20 mouse cellular contexts compared by ENCODE assay signal in genomic region chr16:35287244-35287643, GRCm38 (mm10).
A peak's percentile ranks its signal among the peaks of the same experiment; 100 is the strongest.
DNase-seq lines count a peak whose midpoint lies in the region; ATAC-seq and TF ChIP-seq lines count a peak whose summit lies in the region.
"Had no signal": no experiment of that assay in that cellular context is flagged by ENCODE, and none has a peak within 500 bp of the region (broad histone marks: within the 10 kb centered on the region; RNA-seq: fewer than 3 reads in every experiment).

No protein-coding gene starts in this region.

- no peak overlapping the region for H3K27ac ChIP-seq in midbrain, embryonic 11.5 days (ENCODE audit: low read depth, low read length)
- H3K27ac ChIP-seq in midbrain, postnatal 0 days (ENCODE audit: low read depth, low read length) = no peak overlapping the region

- no peak overlapping the region for H3K9ac ChIP-seq in midbrain, embryonic 11.5 days (ENCODE audit: low read length)
- H3K9ac ChIP-seq in midbrain, postnatal 0 days (replicated peaks; ENCODE audit: low read length, poor library complexity, severe bottlenecking) = no peak overlapping the region

- H3K4me3 ChIP-seq in midbrain, embryonic 11.5 days (ENCODE audit: low read depth, low read length) = no peak overlapping the region
- H3K4me3 ChIP-seq in midbrain, postnatal 0 days (ENCODE audit: low read depth, low read length) = no peak overlapping the region

- no peaks in the 10 kb centered on the region for H3K4me1 ChIP-seq in midbrain, embryonic 11.5 days (ENCODE audit: control insufficient read depth, insufficient read depth, low read length)
- H3K4me1 ChIP-seq in midbrain, postnatal 0 days (ENCODE audit: insufficient read depth, low read length) = no peaks in the 10 kb centered on the region

- H3K9me3 ChIP-seq in midbrain, embryonic 11.5 days (ENCODE audit: control insufficient read depth, low read length) = no peaks in the 10 kb centered on the region
- H3K9me3 ChIP-seq in midbrain, postnatal 0 days (ENCODE audit: low read length) = no peaks in the 10 kb centered on the region
- H3K9me3 ChIP-seq: G1E had no signal

- no peaks in the 10 kb centered on the region for H3K36me3 ChIP-seq in midbrain, embryonic 11.5 days (ENCODE audit: control insufficient read depth, insufficient read depth, low read length)
- H3K36me3 ChIP-seq in midbrain, postnatal 0 days (ENCODE audit: insufficient read depth, low read length) = peaks cover 44% of the 10 kb centered on the region
- H3K36me3 ChIP-seq: G1E had no signal

- TF ChIP-seq CTCF in midbrain, postnatal 0 days (IDR thresholded peaks at IDR 0.05) = no peak

- no peaks in the 10 kb centered on the region for H3K27me3 ChIP-seq in midbrain, embryonic 11.5 days (ENCODE audit: control insufficient read depth, insufficient read depth, low read length)
- H3K27me3 ChIP-seq in midbrain, postnatal 0 days (ENCODE audit: insufficient read depth, low read length) = no peaks in the 10 kb centered on the region

- DNase-seq in cerebellum, postnatal 10 days = peak; percentile 54 to 63
- DNase-seq in cerebellum, adult 11 months = no peak
- peak; percentile 45 to 53 for DNase-seq in cerebellum, postnatal 14 days
- no peak for DNase-seq in cerebellum, adult 11-12 months
- DNase-seq in midbrain, embryonic 11.5 days (ENCODE audit: low spot score, missing footprints) = peak; percentile 39
- no peak for DNase-seq in midbrain, postnatal 0 days (ENCODE audit: low spot score)
- DNase-seq: adrenal gland, adult 2 months; adrenal gland, adult 8-10 months; adrenal gland, postnatal 10 days; adrenal gland, postnatal 14 days; adrenal gland, postnatal 25 days; adrenal gland, postnatal 36 days; B cell, adult 2 months; cerebellum, adult 18-20 months; cerebellum, adult 2 months; cerebellum, adult 8-10 months had no signal

- no peak for ATAC-seq in midbrain, embryonic 11.5 days (ENCODE audit: low FRiP score)
- ATAC-seq in midbrain, postnatal 0 days (ENCODE audit: low FRiP score) = no peak
- ATAC-seq: activated CD4-positive, CD25-positive, alpha-beta regulatory T cell, adult 4 months; CD4-positive, CD25-positive, alpha-beta regulatory T cell, adult 4 months; Patski had no signal

- 90% methylated on average over 5 of the region's 5 CpGs for WGBS in midbrain, embryonic 11.5 days
- 95% methylated on average over 5 of the region's 5 CpGs for WGBS in midbrain, postnatal 0 days

- H3K4me2 ChIP-seq in midbrain, embryonic 11.5 days = no peak overlapping the region
- H3K4me2 ChIP-seq in midbrain, postnatal 0 days (ENCODE audit: low read depth, low read length, poor library complexity, severe bottlenecking) = no peak overlapping the region

Comparison
In these comparisons a context has a peak if more than half of its experiments do, and no peak if none do; other contexts are left out.
1. DNase-seq: peak in cerebellum, postnatal 10 days (2 of 2), cerebellum, postnatal 14 days (2 of 2) and midbrain, embryonic 11.5 days (single experiment); none in cerebellum, adult 11 months (single experiment), cerebellum, adult 11-12 months (single experiment) and midbrain, postnatal 0 days (single experiment).